Mouse (Mus musculus) liver, adult 2 months (tissue): Measurements from ENCODE around the gene Pitpnb. TPM values are rescaled to one million over a fixed set of nuclear protein-coding genes. Genes with fewer than 3 reads are reported as not detected.
A peak's percentile ranks its signal among the peaks of the same experiment; 100 is the strongest.

ENCODE experiments used
- DNase-seq: peaks from one replicate; pipeline ENCODE4 v3.0.0-alpha.2; 2011; ENCODE audit warnings: low read depth, low spot score; ENCODE audit errors: extremely low read depth
- H3K27ac ChIP-seq: fragments of 200-500 bp; replicated peaks from 2 replicates; pipeline ENCODE4 v1.5.1; 2012; ENCODE audit warnings: low read depth, mild to moderate bottlenecking, control low read depth, inconsistent platforms, low read length; ENCODE audit not compliant: insufficient read depth
- H3K27me3 ChIP-seq: fragments of 200-500 bp; 2 replicates; pipeline ENCODE4 v1.6.1; 2012; ENCODE audit warnings: mild to moderate bottlenecking, moderate library complexity, low read length, inconsistent platforms; ENCODE audit not compliant: control insufficient read depth, insufficient read depth
- H3K36me3 ChIP-seq: fragments of 200-500 bp; 2 replicates; pipeline ENCODE4 v1.6.1; 2012; ENCODE audit warnings: low read length, inconsistent platforms; ENCODE audit not compliant: control insufficient read depth, insufficient read depth
- H3K4me1 ChIP-seq: fragments of 200-500 bp; 2 replicates; pipeline ENCODE4 v1.6.1; 2011; ENCODE audit warnings: low read length; ENCODE audit not compliant: control insufficient read depth, insufficient read depth
- H3K4me3 ChIP-seq: fragments of 200-500 bp; 2 replicates; pipeline ENCODE4 v1.5.1; 2011; ENCODE audit warnings: low read depth, mild to moderate bottlenecking, control low read depth, low read length, moderate library complexity; ENCODE audit not compliant: insufficient read depth
- H3K79me2 ChIP-seq: fragments of 200-500 bp; 2 replicates; pipeline ENCODE4 v1.6.1; 2012; ENCODE audit warnings: inconsistent platforms, mild to moderate bottlenecking, low read length, moderate library complexity; ENCODE audit not compliant: control insufficient read depth, insufficient read depth
- H3K9ac ChIP-seq: fragments of 200-500 bp; 2 replicates; pipeline ENCODE4 v1.6.1; 2012; ENCODE audit warnings: low read depth, mild to moderate bottlenecking, control low read depth, inconsistent platforms, low read length
- CTCF ChIP-seq: fragments of 200-500 bp; IDR thresholded peaks from 2 replicates; pipeline ENCODE4 v1.5.1; 2011; ENCODE audit warnings: low read depth, low read length, control low read depth
- POLR2A ChIP-seq: fragments of 200-500 bp; IDR thresholded peaks from 2 replicates; pipeline ENCODE4 v1.6.1; 2011; ENCODE audit warnings: low read length, control low read depth; ENCODE audit not compliant: insufficient read depth; ENCODE audit errors: extremely low read depth
- WGBS: fragments of 180-500 bp; shearing (Covaris S2); methylation state at CpG from one replicate; pipeline ENCODE4 v1.1.7; 2018; 5-methylcytosine and 5-hydroxymethylcytosine counted together
- polyA plus RNA-seq: library from polyadenylated mRNA; depleted of rRNA; stranded (reverse); fragments of >200 nt; gene quantifications from 2 replicates; pipeline ENCODE4 v1.2.3, GENCODE M21; 2012
- total RNA-seq: library from RNA; depleted of rRNA; stranded (reverse); fragments of >200 nt; gene quantifications from 2 replicates; pipeline ENCODE4 v1.2.3, GENCODE M21; 2014

Gene Pitpnb
- total and polyA plus RNA-seq, 2 experiments = 19.3 to 48.6 TPM

DNA sequence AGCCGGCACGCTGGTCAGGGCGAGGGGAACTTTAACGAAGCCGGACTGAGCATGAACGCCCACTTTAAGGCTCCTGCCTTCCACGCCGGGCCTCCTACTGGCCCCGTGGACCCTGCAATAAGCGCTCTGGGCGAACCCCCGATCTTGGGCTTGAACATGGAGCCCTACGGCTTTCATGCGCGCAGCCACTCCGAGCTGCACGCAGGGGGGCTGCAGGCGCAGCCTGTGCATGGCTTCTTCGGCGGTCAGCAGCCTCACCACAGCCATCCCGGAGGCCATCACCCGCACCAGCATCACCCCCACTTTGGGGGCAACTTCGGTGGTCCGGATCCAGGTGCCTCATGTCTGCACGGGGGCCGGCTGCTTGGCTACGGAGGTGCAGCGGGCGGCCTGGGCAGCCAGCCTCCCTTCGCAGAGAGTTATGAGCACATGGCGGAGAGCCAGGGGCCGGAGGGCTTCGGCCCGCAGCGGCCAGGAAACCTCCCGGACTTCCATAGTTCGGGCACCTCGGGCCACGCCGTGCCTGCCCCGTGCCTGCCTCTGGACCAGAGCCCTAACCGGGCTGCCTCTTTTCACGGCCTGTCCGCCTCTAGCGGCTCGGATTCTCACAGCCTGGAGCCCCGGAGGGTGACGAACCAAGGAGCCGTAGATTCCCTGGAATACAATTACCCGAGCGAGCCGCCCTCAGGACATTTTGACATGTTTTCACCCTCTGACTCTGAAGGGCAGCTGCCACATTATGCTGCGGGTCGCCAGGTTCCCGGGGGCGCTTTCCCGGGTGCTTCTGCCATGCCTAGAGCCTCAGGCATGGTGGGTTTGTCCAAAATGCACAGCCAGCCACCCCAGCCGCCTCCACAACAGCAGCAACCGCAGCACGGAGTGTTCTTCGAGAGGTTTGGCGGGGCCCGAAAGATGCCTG is 87.9 kb downstream of the Pitpnb start:
- peak overlapping the region; percentile 93; the same call in 1 of the 2 replicates for H3K4me3 ChIP-seq
- DNase-seq = no peak
- peaks cover 46% of the 10 kb centered on the region for H3K79me2 ChIP-seq
- H3K36me3 ChIP-seq = peaks cover 18% of the 10 kb centered on the region
- no peaks in the 10 kb centered on the region for H3K27me3 ChIP-seq
- 0 out of 2 replicates have a peak overlapping the region, but pooled peaks have one; percentile 21 for H3K27ac ChIP-seq
- H3K9ac ChIP-seq = peak overlapping the region; percentile 59
- no peak for TF ChIP-seq CTCF
- TF ChIP-seq POLR2A = no peak
- 43% methylated on average over 63 of the region's 63 CpGs for WGBS
- H3K4me1 ChIP-seq = peaks cover 2% of the 10 kb centered on the region; the same call in 1 of the 2 replicates

DNA sequence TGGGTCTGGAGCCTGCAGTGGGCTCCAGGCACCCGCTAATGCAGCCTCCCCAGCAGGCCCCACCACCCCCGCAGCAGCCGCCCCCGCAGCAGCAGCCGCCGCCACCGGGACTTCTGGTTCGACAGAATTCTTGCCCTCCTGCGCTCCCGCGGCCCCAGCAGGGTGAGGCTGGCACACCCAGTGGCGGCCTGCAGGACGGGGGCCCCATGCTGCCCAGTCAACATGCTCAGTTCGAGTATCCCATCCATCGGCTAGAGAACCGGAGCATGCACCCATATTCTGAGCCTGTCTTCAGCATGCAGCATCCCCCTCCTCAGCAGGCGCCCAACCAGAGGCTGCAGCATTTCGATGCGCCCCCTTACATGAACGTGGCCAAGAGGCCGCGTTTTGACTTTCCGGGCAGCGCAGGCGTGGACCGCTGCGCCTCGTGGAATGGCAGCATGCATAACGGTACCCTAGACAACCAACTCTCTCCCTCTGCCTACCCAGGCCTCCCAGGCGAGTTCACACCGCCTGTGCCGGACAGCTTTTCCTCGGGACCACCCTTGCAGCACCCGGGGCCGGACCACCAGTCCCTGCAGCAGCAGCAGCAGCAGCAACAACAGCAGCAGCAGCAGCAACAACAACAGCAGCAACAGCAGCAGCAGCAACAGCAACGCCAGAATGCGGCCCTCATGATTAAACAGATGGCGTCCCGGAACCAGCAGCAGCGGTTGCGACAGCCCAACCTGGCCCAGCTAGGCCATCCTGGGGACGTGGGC is 88.7 kb downstream of the Pitpnb start:
- peaks cover 18% of the 10 kb centered on the region for H3K36me3 ChIP-seq
- H3K79me2 ChIP-seq = peaks cover 46% of the 10 kb centered on the region
- H3K27me3 ChIP-seq = no peaks in the 10 kb centered on the region
- H3K27ac ChIP-seq = no peak overlapping the region
- no peak overlapping the region for H3K4me3 ChIP-seq
- H3K9ac ChIP-seq = no peak overlapping the region
- no peak for DNase-seq
- H3K4me1 ChIP-seq = peaks cover 5% of the 10 kb centered on the region
- TF ChIP-seq CTCF = no peak
- TF ChIP-seq POLR2A = no peak
- WGBS = 78% methylated on average over 42 of the region's 42 CpGs

DNA sequence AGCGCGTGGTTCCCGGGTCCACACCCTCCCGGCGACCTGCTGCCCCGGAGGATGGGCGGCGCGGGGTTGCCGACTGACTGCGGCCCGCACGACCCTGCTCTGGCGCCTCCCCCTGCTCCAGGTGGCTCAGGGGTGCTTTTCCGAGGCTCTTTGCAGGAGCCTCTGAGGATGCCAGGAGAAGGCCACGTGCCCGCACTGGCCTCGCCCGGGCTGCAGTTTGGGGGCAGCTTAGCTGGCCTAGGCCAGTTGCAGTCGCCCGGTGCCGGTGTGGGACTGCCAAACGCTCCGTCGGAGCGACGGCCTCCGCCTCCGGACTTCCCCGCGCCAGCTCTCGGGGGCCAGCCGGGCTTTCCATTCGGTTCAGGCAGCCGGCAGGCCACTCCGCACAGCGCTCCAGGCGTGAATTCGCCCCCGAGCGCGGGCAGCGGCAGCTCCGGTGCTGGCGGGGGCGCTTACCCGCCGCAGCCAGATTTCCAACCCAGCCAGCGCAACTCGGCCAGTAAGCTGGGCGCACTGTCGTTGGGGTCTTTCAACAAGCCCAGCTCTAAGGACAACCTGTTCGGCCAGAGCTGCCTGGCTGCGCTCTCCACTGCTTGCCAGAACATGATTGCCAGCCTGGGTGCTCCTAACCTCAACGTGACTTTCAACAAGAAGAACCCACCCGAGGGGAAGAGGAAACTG is 89.6 kb downstream of the Pitpnb start:
- Histone ChIP-seq H3K9ac (no peak overlapping the region), H3K36me3 (peaks cover 18% of the 10 kb centered on the region), H3K27me3 (no peaks in the 10 kb centered on the region), H3K4me3 (no peak overlapping the region), H3K4me1 (peaks cover 5% of the 10 kb centered on the region), H3K27ac (no peak overlapping the region), H3K79me2 (peaks cover 50% of the 10 kb centered on the region)
- DNase-seq = no peak
- TF ChIP-seq POLR2A (no peak), CTCF (no peak)
- WGBS = 78% methylated on average over 55 of the region's 56 CpGs

DNA sequence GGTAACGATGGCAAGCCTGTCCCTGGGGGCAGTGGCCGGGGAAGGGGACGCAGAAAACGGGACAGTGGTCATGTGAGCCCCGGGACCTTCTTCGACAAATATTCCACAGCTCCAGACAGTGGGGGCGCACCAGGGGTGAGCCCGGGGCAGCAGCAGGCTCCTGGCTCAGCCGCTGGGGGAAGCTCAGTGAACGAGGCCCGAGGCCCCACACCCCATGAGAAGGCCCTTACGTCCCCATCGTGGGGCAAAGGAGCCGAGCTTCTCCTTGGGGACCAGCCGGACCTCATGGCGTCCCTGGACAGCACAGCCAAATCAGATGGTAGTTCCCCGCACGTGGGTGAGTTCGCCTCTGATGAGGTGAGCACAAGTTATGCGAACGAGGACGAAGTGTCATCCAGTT is 90.3 kb downstream of the Pitpnb start:
- H3K27ac ChIP-seq = no peak overlapping the region
- no peak overlapping the region for H3K4me3 ChIP-seq
- H3K27me3 ChIP-seq = no peaks in the 10 kb centered on the region
- WGBS = 97% methylated on average over 22 of the region's 22 CpGs
- H3K4me1 ChIP-seq = peaks cover 5% of the 10 kb centered on the region
- DNase-seq = no peak
- H3K9ac ChIP-seq = no peak overlapping the region
- H3K79me2 ChIP-seq = peaks cover 53% of the 10 kb centered on the region
- H3K36me3 ChIP-seq = peaks cover 18% of the 10 kb centered on the region
- no peak for TF ChIP-seq CTCF
- TF ChIP-seq POLR2A = no peak

DNA sequence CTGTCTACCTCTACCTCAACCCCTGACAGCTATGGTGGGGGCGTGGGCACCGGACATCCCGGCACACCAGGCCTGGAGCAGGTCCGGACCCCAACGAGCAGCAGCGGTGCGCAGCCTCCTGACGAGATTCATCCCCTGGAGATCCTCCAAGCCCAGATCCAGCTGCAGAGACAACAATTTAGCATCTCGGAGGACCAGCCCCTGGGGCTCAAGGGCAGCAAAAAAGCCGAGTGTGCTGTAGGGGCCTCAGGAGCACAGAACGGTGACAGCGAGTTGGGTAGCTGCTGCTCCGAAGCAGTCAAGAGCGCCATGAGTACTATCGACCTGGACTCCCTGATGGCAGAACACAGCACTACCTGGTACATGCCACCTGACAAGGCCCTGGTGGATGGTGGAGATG is 90.9 kb downstream of the Pitpnb start:
- H3K9ac ChIP-seq = no peak overlapping the region
- no peaks in the 10 kb centered on the region for H3K27me3 ChIP-seq
- TF ChIP-seq POLR2A (no peak), CTCF (no peak)
- peaks cover 57% of the 10 kb centered on the region for H3K79me2 ChIP-seq
- DNase-seq = no peak
- H3K36me3 ChIP-seq = peaks cover 18% of the 10 kb centered on the region
- 97% methylated on average over 15 of the region's 15 CpGs for WGBS
- H3K4me3 ChIP-seq = no peak overlapping the region
- H3K27ac ChIP-seq = no peak overlapping the region
- peaks cover 5% of the 10 kb centered on the region for H3K4me1 ChIP-seq
